Mouse (Mus musculus): ENCODE results near the gene Cenpf.
A peak's percentile ranks its signal among the peaks of the same experiment; 100 is the strongest.

The Cenpf gene

DNA sequence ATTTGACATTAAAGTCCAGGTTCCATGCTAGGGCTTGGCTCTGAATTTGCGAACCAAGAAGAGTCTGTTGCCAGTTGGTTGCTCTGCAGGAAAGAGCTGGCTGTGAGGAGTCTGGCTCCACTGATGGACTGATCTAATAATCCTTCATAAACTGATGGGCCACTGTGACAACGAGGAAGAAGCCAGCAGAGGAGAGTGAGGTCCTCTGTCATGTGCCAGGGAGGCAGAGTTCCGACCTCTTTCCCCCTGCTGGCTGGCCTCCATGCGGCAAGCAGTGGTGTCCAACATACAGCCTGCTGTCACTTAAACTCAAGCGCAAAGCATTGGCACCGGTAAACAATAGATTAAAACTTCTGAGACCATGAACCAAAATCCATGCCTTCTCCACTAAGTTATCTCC, 57.9 kb downstream of the Cenpf start:
- DNase-seq (ENCODE audit: low spot score): no peak

DNA sequence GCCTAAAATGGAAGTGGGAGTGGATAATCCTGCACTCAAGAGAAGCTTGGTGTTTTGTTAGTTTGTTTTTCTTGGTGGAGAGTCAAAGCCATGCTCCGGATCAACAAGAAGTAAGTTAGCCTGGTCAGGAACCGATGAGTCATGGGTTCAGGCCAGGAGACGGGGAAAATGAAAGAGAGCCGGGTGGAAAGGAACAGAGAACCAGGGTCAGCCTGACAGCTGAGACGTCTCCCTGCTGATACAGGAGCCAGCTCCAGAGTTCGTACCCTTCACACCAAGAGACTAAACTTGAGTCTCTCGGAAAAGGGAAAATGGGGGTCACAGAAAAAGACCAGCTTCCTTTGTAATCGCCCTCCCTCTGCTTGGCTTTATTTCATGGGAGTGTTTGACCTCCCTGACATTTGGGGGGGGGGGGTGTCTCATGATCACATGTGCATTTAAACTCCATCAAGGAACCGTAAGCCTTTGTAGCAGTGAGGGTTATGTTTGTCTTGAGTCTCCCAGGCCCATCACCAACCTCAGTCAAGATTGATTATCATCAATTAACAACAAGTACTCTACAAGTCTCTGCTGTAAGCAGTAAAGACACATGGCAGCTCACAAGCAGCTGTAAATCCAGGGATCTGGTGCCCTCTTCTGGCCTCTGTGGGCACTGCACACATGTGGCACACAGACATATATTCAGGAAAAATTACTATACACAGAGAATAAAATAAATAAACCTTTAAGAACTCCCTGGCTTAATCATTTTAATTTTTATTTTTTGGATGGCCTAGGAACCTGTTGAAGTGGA, 59.7 kb downstream of the Cenpf start:
- peak; percentile 20 for DNase-seq (ENCODE audit: low spot score)

DNA sequence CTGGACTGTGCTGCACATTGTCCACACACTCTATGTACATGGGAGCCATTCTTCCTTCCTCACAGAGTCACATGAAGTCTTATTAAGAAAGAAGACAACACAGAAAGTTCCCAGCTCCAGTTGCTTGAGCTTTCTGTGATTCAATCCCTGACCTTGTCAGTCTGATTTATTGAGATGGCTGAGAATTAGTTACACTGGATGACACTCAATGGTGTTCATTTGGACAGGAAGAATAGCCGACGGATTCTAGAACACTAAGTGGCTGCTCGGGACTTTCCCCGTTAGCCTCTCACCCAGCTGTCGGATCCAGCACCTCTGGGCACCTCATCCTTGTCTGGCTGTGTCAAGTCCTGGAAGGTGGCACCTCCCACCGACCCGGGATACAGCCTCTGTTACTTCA, 63.1 kb downstream of the Cenpf start:
- DNase-seq (ENCODE audit: low spot score): no peak

DNA sequence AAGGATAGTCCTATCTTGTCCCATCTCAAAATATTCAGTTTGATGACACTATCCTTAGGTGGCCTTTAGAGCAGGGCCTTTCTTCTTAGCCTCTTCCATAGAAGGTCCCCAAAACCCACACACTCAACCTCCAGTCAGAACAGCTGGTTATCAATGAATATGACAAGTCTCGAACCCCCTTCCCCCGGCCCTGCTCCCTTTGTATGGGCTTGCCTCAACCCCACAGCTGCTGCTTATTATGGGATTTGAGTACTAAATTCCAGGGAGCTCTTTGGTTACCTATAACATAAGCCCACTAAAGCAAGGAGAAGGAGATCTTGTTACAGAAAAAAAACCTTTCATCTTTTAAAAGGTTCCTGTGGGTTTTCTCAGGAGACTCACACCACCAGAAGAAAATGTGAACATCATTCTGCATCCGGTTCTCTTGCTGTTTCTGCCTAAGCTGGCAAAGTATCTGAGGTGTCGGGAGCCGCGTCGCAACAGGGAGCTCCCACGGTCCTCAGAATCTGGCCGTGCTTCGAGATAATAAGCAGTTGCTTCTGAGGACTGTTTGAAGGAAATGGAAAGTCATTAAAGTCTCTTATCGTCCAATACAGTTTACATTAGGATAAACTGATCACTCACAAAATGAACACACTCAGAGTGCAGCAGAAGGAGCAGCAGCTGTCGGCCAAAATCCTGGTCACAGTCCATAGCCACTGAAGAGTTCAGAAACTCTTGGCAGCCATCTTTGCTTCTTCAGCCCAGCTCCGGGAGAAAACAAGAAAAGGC, 68.7 kb downstream of the Cenpf start:
- DNase-seq (ENCODE audit: low spot score): no peak

DNA sequence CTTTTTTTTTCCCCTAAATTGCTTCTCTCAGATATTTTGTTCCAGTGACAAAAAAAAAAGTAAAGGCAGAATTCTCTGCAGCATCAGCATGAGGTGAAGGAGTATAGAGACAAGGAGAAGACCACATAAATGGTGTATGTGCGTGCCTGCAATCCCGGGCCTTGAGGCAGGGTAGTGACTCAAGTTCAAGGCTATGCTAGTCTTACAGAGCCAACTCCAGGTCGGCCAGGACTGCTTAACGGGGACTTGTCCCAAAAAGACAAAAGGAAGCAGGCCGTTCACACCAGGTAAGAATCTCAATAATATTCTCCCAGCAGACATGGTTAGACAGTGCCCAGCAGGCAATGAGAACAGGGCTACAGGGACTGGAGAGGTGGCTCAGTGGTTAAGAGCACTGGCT, 70.5 kb downstream of the Cenpf start:
- DNase-seq (ENCODE audit: low spot score): no peak

DNA sequence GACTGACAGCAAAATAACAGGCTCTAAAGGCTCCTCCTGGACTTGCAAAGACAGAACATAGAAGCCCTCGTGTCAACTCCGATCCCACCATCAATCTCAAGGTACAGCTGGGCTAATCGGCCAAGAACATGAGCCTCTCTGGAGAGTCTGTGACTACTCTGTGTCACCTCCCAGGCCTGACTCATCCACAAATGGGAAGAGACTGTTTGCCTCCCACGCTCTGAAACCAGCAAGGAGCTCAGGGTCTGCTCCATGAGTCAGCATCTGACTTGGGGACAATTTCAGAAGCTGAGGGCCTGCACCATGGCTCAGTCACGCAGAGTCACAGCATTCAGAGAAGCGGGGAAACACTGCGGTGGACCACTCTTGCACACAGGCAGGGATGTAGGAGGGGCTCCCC, 72.6 kb downstream of the Cenpf start:
- DNase-seq (ENCODE audit: low spot score): no peak

DNA sequence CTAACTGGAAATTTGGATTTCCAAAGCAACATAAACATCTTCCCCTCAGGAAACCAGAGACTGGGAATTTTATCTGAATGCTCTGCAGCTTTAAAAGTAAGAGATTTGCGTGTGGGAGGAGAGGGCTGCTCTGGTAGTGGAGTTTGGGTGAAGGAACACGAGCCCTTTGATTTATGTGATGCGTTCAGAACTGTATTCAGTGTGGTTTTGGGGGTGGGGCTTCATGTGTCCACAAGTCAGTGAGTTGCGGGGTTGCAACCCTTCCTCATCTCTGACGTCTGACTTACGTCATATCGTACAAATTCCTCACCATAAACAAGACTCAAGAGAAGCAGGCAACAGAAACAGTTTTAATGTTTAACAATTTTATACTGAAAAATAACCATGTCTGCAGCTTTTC, 74.8 kb downstream of the Cenpf start:
- DNase-seq (ENCODE audit: low spot score): no peak

DNA sequence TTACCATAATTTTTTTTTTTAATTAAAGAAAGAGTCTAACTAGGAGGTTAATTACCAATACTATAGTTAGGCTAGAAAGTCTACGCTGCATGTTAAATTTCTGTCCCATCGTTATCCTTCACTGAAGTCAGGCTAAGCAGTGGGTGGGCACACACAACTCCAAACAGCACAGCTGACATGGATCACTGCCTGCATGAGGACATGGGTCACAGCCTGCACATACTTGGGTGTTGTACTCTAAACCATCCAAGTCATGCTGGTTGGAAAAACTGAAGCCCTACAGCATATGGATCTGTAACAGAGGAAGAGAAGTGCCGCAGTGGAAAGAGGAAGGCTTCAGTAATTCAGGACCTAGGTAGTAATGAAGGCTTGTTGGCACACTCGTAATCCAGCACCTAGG, 76.1 kb downstream of the Cenpf start:
- DNase-seq (ENCODE audit: low spot score): no peak

DNA sequence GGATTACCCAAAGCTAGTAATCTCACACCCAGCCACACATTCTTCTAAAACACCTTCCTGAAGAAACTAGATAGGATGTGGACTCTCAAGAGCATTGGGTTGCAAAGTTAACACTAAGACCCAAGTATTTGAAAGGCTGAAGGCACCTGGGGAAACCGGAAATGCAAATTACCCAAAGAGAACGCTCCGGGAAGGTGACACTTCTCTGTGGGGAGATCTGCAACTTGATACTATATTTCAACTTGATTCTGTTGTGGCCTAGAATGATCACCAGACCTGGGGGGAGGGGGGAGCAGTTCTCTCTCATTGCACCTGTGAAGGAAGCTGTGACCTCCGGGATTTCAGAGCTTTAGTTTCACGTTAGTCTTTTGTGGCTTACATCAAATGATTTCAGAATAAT, 79.2 kb downstream of the Cenpf start:
- no peak for DNase-seq (ENCODE audit: low spot score)

DNA sequence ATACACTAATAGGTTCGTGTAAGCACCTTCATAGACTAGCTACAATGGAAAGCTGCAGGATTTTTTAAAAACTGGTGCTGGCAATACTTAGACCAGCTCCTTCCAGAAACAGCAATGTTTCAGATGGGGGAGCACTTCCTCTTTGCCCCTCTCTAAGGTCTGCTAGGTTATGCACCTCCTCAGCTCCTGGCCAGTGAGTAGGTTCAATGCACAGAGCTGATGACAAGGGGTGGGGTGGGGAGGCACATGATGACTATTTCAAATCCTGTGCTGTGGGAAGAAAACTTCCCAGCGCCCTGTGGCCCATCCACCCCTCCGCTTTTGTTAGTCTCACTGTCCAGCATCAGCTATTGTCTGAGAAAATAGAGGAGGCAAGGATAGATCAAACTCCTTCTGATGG, 79.8 kb downstream of the Cenpf start:
- no peak for DNase-seq (ENCODE audit: low spot score)

DNA sequence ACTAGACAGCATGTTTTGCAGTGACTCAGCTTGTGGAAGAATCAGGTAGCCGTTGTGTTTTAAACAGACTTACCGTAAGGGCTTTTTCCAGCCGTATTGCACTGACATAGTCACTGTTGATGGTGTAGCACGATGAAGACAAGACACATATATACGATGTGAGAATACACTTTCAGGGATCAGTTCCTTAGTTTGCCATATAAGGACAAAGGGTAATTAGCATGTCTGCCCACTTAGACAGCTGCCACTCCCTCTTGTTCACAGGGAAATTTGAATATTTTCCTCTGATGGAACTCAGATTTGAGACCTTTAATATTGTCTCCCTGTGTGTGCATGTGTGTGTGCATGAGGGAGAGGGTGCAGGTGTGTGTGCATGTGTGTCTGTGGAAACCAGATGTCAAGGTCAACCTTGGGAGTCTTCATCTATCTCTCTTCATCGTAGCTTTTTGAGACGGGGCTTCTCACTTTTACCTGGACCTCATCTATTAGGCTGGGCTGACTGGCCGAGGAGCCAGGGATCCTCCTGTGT, 82.2 kb downstream of the Cenpf start:
- DNase-seq (ENCODE audit: low spot score): no peak

DNA sequence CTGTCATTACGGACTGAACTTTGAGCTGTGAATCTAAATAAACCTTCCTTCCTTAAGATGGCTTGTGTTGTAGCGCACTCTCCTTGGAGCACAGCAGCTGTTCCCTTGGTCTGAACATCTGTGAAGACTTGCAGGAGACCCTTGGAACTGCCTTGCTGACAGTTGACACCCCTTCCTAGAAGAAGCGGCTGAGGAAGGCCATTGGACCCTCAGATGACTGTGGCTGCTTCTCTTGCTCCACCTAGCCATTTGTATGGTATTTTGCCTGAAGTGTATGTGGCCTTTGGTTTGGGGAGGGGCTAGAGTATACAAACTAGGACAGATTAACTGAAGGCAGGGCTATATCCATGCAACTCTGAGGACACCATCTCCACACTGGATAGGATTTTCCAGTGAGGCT, 90.8 kb downstream of the Cenpf start:
- DNase-seq (ENCODE audit: low spot score): no peak
